Comparison of ENCODE assay signal across 12 mouse cellular contexts in the genomic region with DNA sequence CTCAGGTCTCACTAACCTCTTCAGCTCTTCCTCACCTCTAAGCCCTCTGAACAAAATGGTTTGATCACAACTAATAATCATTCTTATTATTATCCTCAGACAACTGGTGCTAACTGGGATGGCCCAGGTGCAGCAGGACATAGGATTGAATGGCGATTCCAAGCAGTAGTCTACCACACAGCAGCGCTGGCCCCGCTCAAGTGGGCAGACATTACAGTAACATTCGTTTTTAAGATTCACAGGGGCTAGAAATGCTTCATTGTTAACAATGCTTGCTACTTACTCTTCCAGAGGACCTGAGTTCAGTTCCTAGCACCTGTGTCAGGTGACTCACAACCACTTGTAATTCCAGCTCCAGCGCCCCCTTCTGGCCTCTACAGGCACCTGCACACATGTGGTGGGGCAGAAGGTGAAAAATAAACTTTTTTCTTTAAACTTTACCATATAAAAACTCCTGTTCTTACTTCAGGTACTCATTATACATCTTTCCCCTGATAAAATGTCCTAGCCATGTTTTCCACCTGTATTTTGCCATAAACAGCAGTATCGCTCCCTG.
DNase-seq lines count a peak whose midpoint lies in the region; ATAC-seq and TF ChIP-seq lines count a peak whose summit lies in the region.
"Had no signal": no experiment of that assay in that cellular context is flagged by ENCODE, and none has a peak within 500 bp of the region (broad histone marks: within the 10 kb centered on the region; RNA-seq: fewer than 3 reads in every experiment).

No protein-coding gene starts in this region.

- no peaks in the 10 kb centered on the region for H3K9me3 ChIP-seq in heart, embryonic 11.5 days (replicated peaks; ENCODE audit: control insufficient read depth, low read length)
- no peaks in the 10 kb centered on the region for H3K9me3 ChIP-seq in liver, embryonic 14.5 days (ENCODE audit: control insufficient read depth, low read length)
- no peaks in the 10 kb centered on the region for H3K9me3 ChIP-seq in liver, embryonic 12.5 days (replicated peaks)
- no peaks in the 10 kb centered on the region for H3K9me3 ChIP-seq in ES-Bruce4 (replicated peaks; ENCODE audit: control insufficient read depth, insufficient read depth, low read length, poor library complexity, severe bottlenecking)
- no peaks in the 10 kb centered on the region for H3K9me3 ChIP-seq in limb, embryonic 10.5 days (replicated peaks)
- no peaks in the 10 kb centered on the region for H3K9me3 ChIP-seq in forebrain, embryonic 11.5 days (ENCODE audit: control insufficient read depth, low read length)

- TF ChIP-seq EP300 in liver, embryonic 14.5 days (IDR thresholded peaks at IDR 0.05; ENCODE audit: low read depth): no peak
- TF ChIP-seq EP300 in ES-Bruce4 (IDR thresholded peaks at IDR 0.05; ENCODE audit: insufficient read depth, low read depth, low read length): no peak

- no peak for TF ChIP-seq POLR2A in ES-Bruce4 (IDR thresholded peaks at IDR 0.05; ENCODE audit: insufficient read depth, low read length)

- intact Hi-C loops in gastrocnemius, postnatal 36 days (cut with DNase I): no loop called here

- no peak overlapping the region for H3K4me2 ChIP-seq in heart, embryonic 11.5 days
- no peak overlapping the region for H3K4me2 ChIP-seq in liver, embryonic 14.5 days (ENCODE audit: low read depth)
- H3K4me2 ChIP-seq in liver, embryonic 12.5 days: no peak overlapping the region
- H3K4me2 ChIP-seq in forebrain, embryonic 11.5 days (ENCODE audit: low read depth, low read length, severe bottlenecking): no peak overlapping the region

- H3K27ac ChIP-seq in heart, embryonic 11.5 days (ENCODE audit: low read depth, low read length): no peak overlapping the region
- H3K27ac ChIP-seq in liver, embryonic 14.5 days: no peak overlapping the region
- H3K27ac ChIP-seq in liver, embryonic 12.5 days: no peak overlapping the region
- no peak overlapping the region for H3K27ac ChIP-seq in ES-Bruce4 (ENCODE audit: insufficient read depth, low read length)
- peak overlapping the region; percentile 47; the same call in 1 of the 2 replicates for H3K27ac ChIP-seq in limb, embryonic 10.5 days
- H3K27ac ChIP-seq in forebrain, embryonic 11.5 days (ENCODE audit: low read depth, low read length): no peak overlapping the region

- no peaks in the 10 kb centered on the region for H3K27me3 ChIP-seq in heart, embryonic 11.5 days (ENCODE audit: control insufficient read depth, insufficient read depth, low read length)
- H3K27me3 ChIP-seq in liver, embryonic 14.5 days (ENCODE audit: control insufficient read depth, insufficient read depth, low read length): no peaks in the 10 kb centered on the region
- no peaks in the 10 kb centered on the region for H3K27me3 ChIP-seq in liver, embryonic 12.5 days (replicated peaks)
- no peaks in the 10 kb centered on the region for H3K27me3 ChIP-seq in ES-Bruce4 (ENCODE audit: control insufficient read depth, insufficient read depth, low read length, poor library complexity, severe bottlenecking)
- peaks cover 14% of the 10 kb centered on the region; the same call in 1 of the 2 replicates for H3K27me3 ChIP-seq in limb, embryonic 10.5 days (ENCODE audit: low read depth, poor library complexity, severe bottlenecking)
- H3K27me3 ChIP-seq in forebrain, embryonic 11.5 days (ENCODE audit: control insufficient read depth, insufficient read depth, low read length): no peaks in the 10 kb centered on the region

- H3K36me3 ChIP-seq in heart, embryonic 11.5 days (ENCODE audit: control insufficient read depth, insufficient read depth, low read length): no peaks in the 10 kb centered on the region
- H3K36me3 ChIP-seq in liver, embryonic 14.5 days (replicated peaks; ENCODE audit: control insufficient read depth, insufficient read depth, low read depth): no peaks in the 10 kb centered on the region
- no peaks in the 10 kb centered on the region for H3K36me3 ChIP-seq in liver, embryonic 12.5 days
- no peaks in the 10 kb centered on the region for H3K36me3 ChIP-seq in ES-Bruce4 (ENCODE audit: control insufficient read depth, insufficient read depth, low read length, poor library complexity, severe bottlenecking)
- H3K36me3 ChIP-seq in limb, embryonic 10.5 days: no peaks in the 10 kb centered on the region
- H3K36me3 ChIP-seq in forebrain, embryonic 11.5 days (ENCODE audit: control insufficient read depth, insufficient read depth, low read length): no peaks in the 10 kb centered on the region

- no peak overlapping the region for H3K9ac ChIP-seq in heart, embryonic 11.5 days (ENCODE audit: low read depth, low read length)
- H3K9ac ChIP-seq in liver, embryonic 14.5 days (replicated peaks): no peak overlapping the region
- H3K9ac ChIP-seq in liver, embryonic 12.5 days: no peak overlapping the region
- H3K9ac ChIP-seq in ES-Bruce4 (ENCODE audit: low read depth, poor library complexity, severe bottlenecking): no peak overlapping the region
- H3K9ac ChIP-seq in forebrain, embryonic 11.5 days (ENCODE audit: low read length): no peak overlapping the region

- DNase-seq in heart, adult 11 months: peak; percentile 80
- DNase-seq in liver, embryonic 14.5 days (ENCODE audit: low read depth in 3 of 3, low spot score in 3 of 3): no peak
- DNase-seq in limb, embryonic 10.5 days (ENCODE audit: low spot score): no peak
- no peak for DNase-seq in forebrain, embryonic 11.5 days (ENCODE audit: low spot score)
- DNase-seq in gastrocnemius, postnatal 36 days: no peak
- DNase-seq: adrenal gland, postnatal 10 days; heart, postnatal 10 days; kidney, adult 8-10 months; thymus, adult 2 months had no signal

- 88% methylated on average over 6 of the region's 6 CpGs for WGBS in heart, embryonic 11.5 days (ENCODE audit: insufficient replicate concordance)
- WGBS in liver, embryonic 14.5 days (ENCODE audit: insufficient replicate concordance): 76% methylated on average over 6 of the region's 6 CpGs
- WGBS in liver, embryonic 12.5 days (ENCODE audit: insufficient replicate concordance): 71% methylated on average over 6 of the region's 6 CpGs
- WGBS in limb, embryonic 10.5 days: 91% methylated on average over 6 of the region's 6 CpGs
- 90% methylated on average over 6 of the region's 6 CpGs for WGBS in forebrain, embryonic 11.5 days

- H3K4me1 ChIP-seq in heart, embryonic 11.5 days (ENCODE audit: control insufficient read depth, insufficient read depth, low read length): peaks cover 3% of the 10 kb centered on the region
- no peaks in the 10 kb centered on the region for H3K4me1 ChIP-seq in liver, embryonic 14.5 days (replicated peaks; ENCODE audit: control insufficient read depth in 2 of 2, insufficient read depth in 2 of 2, low read length in 1 of 2)
- H3K4me1 ChIP-seq in liver, embryonic 12.5 days: no peaks in the 10 kb centered on the region
- H3K4me1 ChIP-seq in ES-Bruce4 (ENCODE audit: control insufficient read depth, insufficient read depth, low read length): peaks cover 5% of the 10 kb centered on the region
- H3K4me1 ChIP-seq in limb, embryonic 10.5 days: peaks cover 46% of the 10 kb centered on the region
- H3K4me1 ChIP-seq in forebrain, embryonic 11.5 days (replicated peaks; ENCODE audit: control insufficient read depth, insufficient read depth, low read length): peaks cover 8% of the 10 kb centered on the region

- no peak for ATAC-seq in heart, embryonic 11.5 days (replicated peaks; ENCODE audit: insufficient number of reproducible peaks, low FRiP score, low TSS enrichment)
- ATAC-seq in liver, embryonic 14.5 days (ENCODE audit: insufficient read depth): no peak
- ATAC-seq in liver, embryonic 12.5 days: no peak
- ATAC-seq in forebrain, embryonic 11.5 days (replicated peaks; ENCODE audit: low FRiP score): no peak

- TF ChIP-seq CTCF in liver, embryonic 14.5 days (IDR thresholded peaks at IDR 0.05; ENCODE audit: low read depth): peak; percentile 42
- peak; percentile 44 for TF ChIP-seq CTCF in ES-Bruce4 (IDR thresholded peaks at IDR 0.05; ENCODE audit: low read depth, low read length)

- no peak overlapping the region for H3K4me3 ChIP-seq in heart, embryonic 11.5 days (ENCODE audit: low read depth, low read length)
- H3K4me3 ChIP-seq in liver, embryonic 14.5 days (ENCODE audit: insufficient read depth in 1 of 2, low read depth in 2 of 2, low read length in 2 of 2): no peak overlapping the region
- no peak overlapping the region for H3K4me3 ChIP-seq in liver, embryonic 12.5 days
- H3K4me3 ChIP-seq in ES-Bruce4 (ENCODE audit: low read depth, low read length): no peak overlapping the region
- no peak overlapping the region for H3K4me3 ChIP-seq in limb, embryonic 10.5 days
- H3K4me3 ChIP-seq in forebrain, embryonic 11.5 days (ENCODE audit: low read depth, low read length): no peak overlapping the region
